Comparison of ENCODE assay signal across 8 mouse cellular contexts in genomic region chr5:142403694-142404093, GRCm38 (mm10). TPM values are rescaled to one million over a fixed set of nuclear protein-coding genes. Genes with fewer than 3 reads are reported as not detected.
DNase-seq lines count a peak whose midpoint lies in the region; ATAC-seq and TF ChIP-seq lines count a peak whose summit lies in the region.

No protein-coding gene starts in this region.

- H3K4me2 ChIP-seq in lung, embryonic 16.5 days (ENCODE audit: low read depth, low read length), result peak overlapping the region; percentile 73; the same call in 1 of the 2 replicates
- peak overlapping the region; percentile 0 for H3K4me2 ChIP-seq in liver, embryonic 14.5 days (ENCODE audit: low read depth)
- H3K4me2 ChIP-seq in stomach, embryonic 15.5 days, result peak overlapping the region; percentile 89

- no peaks in the 10 kb centered on the region for H3K36me3 ChIP-seq in lung, embryonic 16.5 days (ENCODE audit: control insufficient read depth, insufficient read depth, low read length)
- no peaks in the 10 kb centered on the region for H3K36me3 ChIP-seq in liver, embryonic 14.5 days (replicated peaks; ENCODE audit: control insufficient read depth, insufficient read depth, low read depth)
- H3K36me3 ChIP-seq in stomach, embryonic 15.5 days, result no peaks in the 10 kb centered on the region

- 65% methylated on average over 3 of the region's 3 CpGs for WGBS in lung, embryonic 16.5 days
- WGBS in liver, embryonic 14.5 days (ENCODE audit: insufficient replicate concordance), result 63% methylated on average over 3 of the region's 3 CpGs
- 51% methylated on average over 3 of the region's 3 CpGs for WGBS in stomach, embryonic 15.5 days

- H3K4me1 ChIP-seq in lung, embryonic 16.5 days (replicated peaks; ENCODE audit: control insufficient read depth, insufficient read depth, low read length), result peaks cover 46% of the 10 kb centered on the region
- peaks cover 13 to 41% of the 10 kb centered on the region in 2 experiments for H3K4me1 ChIP-seq in liver, embryonic 14.5 days (replicated peaks; ENCODE audit: control insufficient read depth in 2 of 2, insufficient read depth in 2 of 2, low read length in 1 of 2)
- peaks cover 51% of the 10 kb centered on the region for H3K4me1 ChIP-seq in stomach, embryonic 15.5 days

- TF ChIP-seq CTCF in gastrocnemius, adult 2 months (IDR thresholded peaks at IDR 0.05), result no peak
- TF ChIP-seq CTCF in liver, embryonic 14.5 days (IDR thresholded peaks at IDR 0.05; ENCODE audit: low read depth), result no peak

- no peak for TF ChIP-seq EP300 in liver, embryonic 14.5 days (IDR thresholded peaks at IDR 0.05; ENCODE audit: low read depth)

- H3K27ac ChIP-seq in gastrocnemius, adult 2 months, result peak overlapping the region; percentile 95; the same call in 1 of the 2 replicates
- no peak overlapping the region for H3K27ac ChIP-seq in lung, embryonic 16.5 days (ENCODE audit: low read length)
- H3K27ac ChIP-seq in liver, embryonic 14.5 days, result no peak overlapping the region
- no peak overlapping the region for H3K27ac ChIP-seq in stomach, embryonic 15.5 days

- intact Hi-C loops in gastrocnemius, adult 2 months (cut with DNase I), result no loop called here

- H3K9me3 ChIP-seq in lung, embryonic 16.5 days (ENCODE audit: control insufficient read depth, low read length), result no peaks in the 10 kb centered on the region
- H3K9me3 ChIP-seq in liver, embryonic 14.5 days (ENCODE audit: control insufficient read depth, low read length), result no peaks in the 10 kb centered on the region
- no peaks in the 10 kb centered on the region for H3K9me3 ChIP-seq in stomach, embryonic 15.5 days

- no peak for DNase-seq in gastrocnemius, adult 2 months
- DNase-seq in gastrocnemius, postnatal 10 days, result no peak
- no peak for DNase-seq in lung, postnatal 36 days
- DNase-seq in liver, embryonic 14.5 days (ENCODE audit: low read depth in 3 of 3, low spot score in 3 of 3), result no peak
- no peak for DNase-seq in right cerebral cortex, postnatal 4 days
- no peak for DNase-seq in ovary, postnatal 36 days (ENCODE audit: low spot score)

- H3K4me3 ChIP-seq in gastrocnemius, adult 2 months, result peak overlapping the region; percentile 97
- no peak overlapping the region for H3K4me3 ChIP-seq in lung, embryonic 16.5 days (ENCODE audit: low read length)
- no peak overlapping the region for H3K4me3 ChIP-seq in liver, embryonic 14.5 days (ENCODE audit: insufficient read depth in 1 of 2, low read depth in 2 of 2, low read length in 2 of 2)
- no peak overlapping the region for H3K4me3 ChIP-seq in stomach, embryonic 15.5 days (replicated peaks)

- H3K9ac ChIP-seq in lung, embryonic 16.5 days (ENCODE audit: low read length), result no peak overlapping the region
- no peak overlapping the region for H3K9ac ChIP-seq in liver, embryonic 14.5 days (replicated peaks)
- H3K9ac ChIP-seq in stomach, embryonic 15.5 days, result no peak overlapping the region

- no peak for ATAC-seq in lung, embryonic 16.5 days (ENCODE audit: low read depth)
- no peak for ATAC-seq in liver, embryonic 14.5 days (ENCODE audit: insufficient read depth)
- ATAC-seq in stomach, embryonic 15.5 days (ENCODE audit: insufficient read depth, low FRiP score, low read depth), result no peak

- H3K27me3 ChIP-seq in lung, embryonic 16.5 days (ENCODE audit: control insufficient read depth, insufficient read depth, low read depth, low read length), result no peaks in the 10 kb centered on the region
- no peaks in the 10 kb centered on the region for H3K27me3 ChIP-seq in liver, embryonic 14.5 days (ENCODE audit: control insufficient read depth, insufficient read depth, low read length)
- no peaks in the 10 kb centered on the region for H3K27me3 ChIP-seq in stomach, embryonic 15.5 days (replicated peaks)

RNA-seq across cellular contexts. Expression of gene Foxk1, which starts 2.4 kb away (rescaled TPM):
- 10 to 100 TPM; 12.2 to 18.9 TPM for total RNA-seq in gastrocnemius, adult 2 months (2021)
- total RNA-seq in gastrocnemius, postnatal 10 days (2021), result 10 to 100 TPM; 17.5 to 19.1 TPM
- 3.1 and 3.3 TPM in 2 replicates for polyA plus RNA-seq in lung, embryonic 16.5 days (2015; fragmentation: Nextera tagmentation; extraction: Ambion mirVana)
- polyA plus RNA-seq in liver, embryonic 14.5 days (2012; rRNA removed), result 2.4 TPM in 2 replicates
- 1.1 and 1.8 TPM in 2 replicates for polyA plus RNA-seq in liver, embryonic 14.5 days (2014; fragmentation: Nextera tagmentation; extraction: Ambion mirVana)
- polyA plus RNA-seq in stomach, embryonic 15.5 days (2015; fragmentation: Nextera tagmentation; extraction: Ambion mirVana), result 5.6 and 5.7 TPM in 2 replicates

Comparison
In these comparisons a context has a peak if more than half of its experiments do, and no peak if none do; other contexts are left out.
1. H3K4me2 ChIP-seq: peak in every context shown above with its lines; median percentile 89 in stomach, embryonic 15.5 days; 73 in lung, embryonic 16.5 days; 0 in liver, embryonic 14.5 days.